Mouse (Mus musculus) spleen, postnatal 0 days (tissue): ENCODE measurements around the gene Prrc2a. TPM values are rescaled to one million over a fixed set of nuclear protein-coding genes. Genes with fewer than 3 reads are reported as not detected.

Experiments used
- polyA plus RNA-seq: library from polyadenylated mRNA; unstranded; fragments of >200 nt; fragmentation: Nextera tagmentation; extraction: Ambion mirVana; gene quantifications from 2 replicates; pipeline ENCODE4 v1.2.1, GENCODE M21; 2015

Prrc2a gene
- polyA plus RNA-seq, 1 experiment from 2014 or later: 85.1 TPM

Other genes with a start within 250 kb of the Prrc2a start
- gene Neu1, start 233.6 kb downstream of the Prrc2a start, polyA plus RNA-seq: 15.6 and 21.0 TPM in 2 replicates
- gene Hspa1b, start 205.7 kb downstream of the Prrc2a start, polyA plus RNA-seq: 0.13 and 0.32 TPM in 2 replicates
- not detected in 2 replicates for gene Gm20481, start 195.0 kb downstream of the Prrc2a start, polyA plus RNA-seq
- gene Hspa1a, start 192.7 kb downstream of the Prrc2a start, polyA plus RNA-seq: 1.7 and 1.8 TPM in 2 replicates
- 0.23 and 0.30 TPM in 2 replicates for gene Hspa1l, start 192.2 kb downstream of the Prrc2a start, polyA plus RNA-seq
- gene Lsm2, start 183.0 kb downstream of the Prrc2a start, polyA plus RNA-seq: 138 and 160 TPM in 2 replicates
- gene Vars, start 163.9 kb downstream of the Prrc2a start, polyA plus RNA-seq: 104 and 108 TPM in 2 replicates
- gene Vwa7, start 148.3 kb downstream of the Prrc2a start, polyA plus RNA-seq: 0.40 and 0.49 TPM in 2 replicates
- gene Sapcd1, start 136.9 kb downstream of the Prrc2a start, polyA plus RNA-seq: 19.7 and 23.0 TPM in 2 replicates
- gene Msh5, start 118.2 kb downstream of the Prrc2a start, polyA plus RNA-seq: 6.9 and 8.1 TPM in 2 replicates
- gene Clic1, start 114.9 kb downstream of the Prrc2a start, polyA plus RNA-seq: 245 and 258 TPM in 2 replicates
- gene Ddah2, start 105.9 kb downstream of the Prrc2a start, polyA plus RNA-seq: 52.0 and 69.5 TPM in 2 replicates
- 0.17 TPM in 1 of 2 replicates, not detected in the other for gene Ly6g6c, start 99.5 kb downstream of the Prrc2a start, polyA plus RNA-seq
- 2.5 and 3.1 TPM in 2 replicates for gene Mpig6b, start 98.7 kb downstream of the Prrc2a start, polyA plus RNA-seq
- gene Ly6g6e, start 88.0 kb downstream of the Prrc2a start, polyA plus RNA-seq: 0.23 and 0.47 TPM in 2 replicates
- 1.2 and 2.1 TPM in 2 replicates for gene Ly6g6d, start 86.8 kb downstream of the Prrc2a start, polyA plus RNA-seq
- 1.4 and 2.2 TPM in 2 replicates for gene Ly6g6f, start 79.3 kb downstream of the Prrc2a start, polyA plus RNA-seq
- gene Abhd16a, start 75.6 kb downstream of the Prrc2a start, polyA plus RNA-seq: 101 and 108 TPM in 2 replicates
- gene Ly6g5c, start 56.6 kb downstream of the Prrc2a start, polyA plus RNA-seq: not detected in 2 replicates
- gene Ly6g5b, start 49.5 kb downstream of the Prrc2a start, polyA plus RNA-seq: 0.81 and 1.3 TPM in 2 replicates
- gene Gpank1, start 43.4 kb downstream of the Prrc2a start, polyA plus RNA-seq: 19.0 and 20.3 TPM in 2 replicates
- gene Csnk2b, start 42.8 kb downstream of the Prrc2a start, polyA plus RNA-seq: 191 and 199 TPM in 2 replicates
- 6.7 and 8.1 TPM in 2 replicates for gene D17H6S53E, start 38.5 kb downstream of the Prrc2a start, polyA plus RNA-seq
- gene Apom, start 32.8 kb downstream of the Prrc2a start, polyA plus RNA-seq: 0.17 and 0.64 TPM in 2 replicates
- 31.2 and 32.4 TPM in 2 replicates for gene Bag6, start 29.7 kb downstream of the Prrc2a start, polyA plus RNA-seq
- gene Aif1, start 11.2 kb upstream of the Prrc2a start, polyA plus RNA-seq: 36.5 and 52.2 TPM in 2 replicates
- gene Lst1, start 23.5 kb upstream of the Prrc2a start, polyA plus RNA-seq: 93.5 and 134 TPM in 2 replicates
- 24.4 and 36.4 TPM in 2 replicates for gene Ltb, start 29.5 kb upstream of the Prrc2a start, polyA plus RNA-seq
- gene Tnf, start 37.1 kb upstream of the Prrc2a start, polyA plus RNA-seq: 1.7 and 2.2 TPM in 2 replicates
- 0.17 and 0.79 TPM in 2 replicates for gene Lta, start 40.5 kb upstream of the Prrc2a start, polyA plus RNA-seq
- 0.82 and 2.5 TPM in 2 replicates for gene Gm16181, start 55.9 kb upstream of the Prrc2a start, polyA plus RNA-seq
- 2.3 and 2.4 TPM in 2 replicates for gene Atp6v1g2, start 68.8 kb upstream of the Prrc2a start, polyA plus RNA-seq
- 7.3 and 8.5 TPM in 2 replicates for gene Nfkbil1, start 70.9 kb upstream of the Prrc2a start, polyA plus RNA-seq
- 195 TPM in 2 replicates for gene Ddx39b, start 76.8 kb upstream of the Prrc2a start, polyA plus RNA-seq
- gene H2-D1, start 97.8 kb upstream of the Prrc2a start, polyA plus RNA-seq: 356 and 410 TPM in 2 replicates
- gene H2-Q1, start 155.5 kb upstream of the Prrc2a start, polyA plus RNA-seq: 0.05 TPM in 1 of 2 replicates, not detected in the other
- gene H2-Q2, start 177.3 kb upstream of the Prrc2a start, polyA plus RNA-seq: 0.10 and 0.35 TPM in 2 replicates
- 5.0 and 6.1 TPM in 2 replicates for gene H2-Q4, start 214.7 kb upstream of the Prrc2a start, polyA plus RNA-seq